Mouse (Mus musculus) erythroblast, embryonic 14.5 days (primary cell): ENCODE measurements around the gene Vsig10. TPM values are rescaled to one million over a fixed set of nuclear protein-coding genes. Genes with fewer than 3 reads are reported as not detected.
"Not testable (repeated sequence)": the region's sequence is repeated elsewhere in the genome, so short reads cannot be mapped to it uniquely, and the experiment has no call there.

Experiments used
- H3K27me3 ChIP-seq: 2 replicates; pipeline ENCODE4 v1.6.1; 2012; ENCODE audit warnings: inconsistent platforms; ENCODE audit not compliant: control insufficient read depth
- H3K36me3 ChIP-seq: 2 replicates; pipeline ENCODE4 v1.6.1; 2012; ENCODE audit warnings: mild to moderate bottlenecking, inconsistent platforms; ENCODE audit not compliant: control insufficient read depth
- H3K4me1 ChIP-seq: 2 replicates; pipeline ENCODE4 v1.6.1; 2012; ENCODE audit warnings: inconsistent platforms; ENCODE audit not compliant: control insufficient read depth
- H3K4me3 ChIP-seq: replicated peaks from 2 replicates; pipeline ENCODE3; 2012; ENCODE audit warnings: moderate library complexity, mild to moderate bottlenecking, inconsistent platforms
- H3K9me3 ChIP-seq: 2 replicates; pipeline ENCODE4 v1.6.1; 2012; ENCODE audit warnings: low read length, inconsistent platforms, mixed read lengths; ENCODE audit not compliant: control insufficient read depth
- GATA1 ChIP-seq: IDR thresholded peaks from 2 replicates; pipeline ENCODE4 v1.6.1; 2012; ENCODE audit warnings: low read length, inconsistent platforms, mixed read lengths
- TAL1 ChIP-seq: IDR thresholded peaks from 3 replicates; pipeline ENCODE4 v1.6.1; 2012; ENCODE audit warnings: low read length, inconsistent platforms, mixed read lengths
- polyA plus RNA-seq: library from polyadenylated mRNA; stranded (reverse); fragments of >175 nt; gene quantifications from 2 replicates; pipeline ENCODE4 v1.2.3, GENCODE M21; 2012

The Vsig10 gene
- polyA plus RNA-seq, 1 experiment, result not detected

- Histone ChIP-seq H3K27me3 (no peaks in the 10 kb centered on the region), H3K9me3 (no peaks in the 10 kb centered on the region), H3K4me3 (no peak overlapping the region), H3K36me3 (peaks cover 35% of the 10 kb centered on the region), H3K4me1 (peaks cover 51% of the 10 kb centered on the region)
- TF ChIP-seq TAL1 (no peak), GATA1 (no peak)
These were observed 34.9 kb upstream of the Vsig10 start for GRCm38 (mm10) chr5:117284029-117284428.

- H3K4me3 ChIP-seq, result no peak overlapping the region
- H3K9me3 ChIP-seq, result no peaks in the 10 kb centered on the region
- H3K27me3 ChIP-seq, result no peaks in the 10 kb centered on the region
- peaks cover 51% of the 10 kb centered on the region for H3K4me1 ChIP-seq
- TF ChIP-seq TAL1, result no peak
- TF ChIP-seq GATA1, result no peak
- peaks cover 35% of the 10 kb centered on the region for H3K36me3 ChIP-seq
These were observed 34.2 kb upstream of the Vsig10 start for GRCm38 (mm10) chr5:117284682-117285081.

GRCm38 (mm10) chr5:117285266-117285665 lies 33.6 kb upstream of the Vsig10 start:
- Histone ChIP-seq H3K4me3 (no peak overlapping the region), H3K36me3 (peaks cover 35% of the 10 kb centered on the region), H3K9me3 (0 out of 2 replicates have a peak, but pooled peaks cover 2% of the 10 kb centered on the region), H3K27me3 (no peaks in the 10 kb centered on the region), H3K4me1 (peaks cover 45% of the 10 kb centered on the region)
- TF ChIP-seq GATA1 (no peak), TAL1 (no peak)

GRCm38 (mm10) chr5:117286286-117286685 lies 32.6 kb upstream of the Vsig10 start:
- H3K36me3 ChIP-seq, result peaks cover 31% of the 10 kb centered on the region
- peak overlapping the region; percentile 76 for H3K4me3 ChIP-seq
- H3K27me3 ChIP-seq, result no peaks in the 10 kb centered on the region
- peaks cover 2% of the 10 kb centered on the region; the same call in 1 of the 2 replicates for H3K9me3 ChIP-seq
- H3K4me1 ChIP-seq, result peaks cover 39% of the 10 kb centered on the region
- no peak for TF ChIP-seq TAL1
- TF ChIP-seq GATA1, result no peak

GRCm38 (mm10) chr5:117286831-117287822 lies 31.8 kb upstream of the Vsig10 start, which contains the start of gene Pebp1:
Gene Pebp1 (minus strand): TSS chr5:117287625.
- Histone ChIP-seq H3K4me3 (peak within 1 kb of the TSS; percentile 76), H3K9me3 (peaks cover 2% of the 10 kb centered on the region; the same call in 1 of the 2 replicates), H3K27me3 (no peaks in the 10 kb centered on the region), H3K4me1 (peaks cover 39% of the 10 kb centered on the region), H3K36me3 (peaks cover 26% of the 10 kb centered on the region)
- TF ChIP-seq GATA1 (no peak), TAL1 (no peak)

- H3K9me3 ChIP-seq, result peaks cover 2% of the 10 kb centered on the region; the same call in 1 of the 2 replicates
- H3K4me1 ChIP-seq, result peaks cover 36% of the 10 kb centered on the region
- TF ChIP-seq GATA1 (no peak), TAL1 (no peak)
- H3K27me3 ChIP-seq, result no peaks in the 10 kb centered on the region
- no peak overlapping the region for H3K4me3 ChIP-seq
- H3K36me3 ChIP-seq, result peaks cover 12% of the 10 kb centered on the region
These were observed 29.2 kb upstream of the Vsig10 start for GRCm38 (mm10) chr5:117289646-117290045.

GRCm38 (mm10) chr5:117290081-117290480 lies 28.8 kb upstream of the Vsig10 start:
- TF ChIP-seq GATA1 (no peak), TAL1 (no peak)
- Histone ChIP-seq H3K36me3 (peaks cover 7% of the 10 kb centered on the region), H3K4me3 (no peak overlapping the region)

GRCm38 (mm10) chr5:117291312-117291711 lies 27.6 kb upstream of the Vsig10 start:
- Histone ChIP-seq H3K4me3 (no peak overlapping the region), H3K9me3 (peaks cover 2% of the 10 kb centered on the region; the same call in 1 of the 2 replicates), H3K36me3 (no peaks in the 10 kb centered on the region), H3K27me3 (no peaks in the 10 kb centered on the region), H3K4me1 (peaks cover 23% of the 10 kb centered on the region)
- no peak for TF ChIP-seq GATA1
- TF ChIP-seq TAL1, result no peak

More at GRCm38 (mm10) chr5:117290081-117290480, 28.8 kb upstream of the Vsig10 start:
- Histone ChIP-seq H3K27me3 (no peaks in the 10 kb centered on the region), H3K9me3 (peaks cover 2% of the 10 kb centered on the region; the same call in 1 of the 2 replicates), H3K4me1 (peaks cover 34% of the 10 kb centered on the region)

GRCm38 (mm10) chr5:117292547-117292946 lies 26.3 kb upstream of the Vsig10 start:
- H3K9me3 ChIP-seq, result peaks cover 2% of the 10 kb centered on the region; the same call in 1 of the 2 replicates
- H3K4me3 ChIP-seq, result no peak overlapping the region
- H3K4me1 ChIP-seq, result peaks cover 13% of the 10 kb centered on the region
- H3K36me3 ChIP-seq, result no peaks in the 10 kb centered on the region
- no peaks in the 10 kb centered on the region for H3K27me3 ChIP-seq
- TF ChIP-seq TAL1 (no peak), GATA1 (no peak)

GRCm38 (mm10) chr5:117293776-117294175 lies 25.1 kb upstream of the Vsig10 start:
- H3K4me3 ChIP-seq, H3K9me3 ChIP-seq, H3K36me3 ChIP-seq, H3K4me1 ChIP-seq, H3K27me3 ChIP-seq: not testable (repeated sequence)
